Mouse (Mus musculus) forebrain, embryonic 15.5 days (tissue): ENCODE measurements around the gene Crtc3. TPM values are rescaled to one million over a fixed set of nuclear protein-coding genes. Genes with fewer than 3 reads are reported as not detected.

Experiments used
- polyA plus RNA-seq: library from polyadenylated mRNA; unstranded; fragments of >200 nt; fragmentation: Nextera tagmentation; extraction: Ambion mirVana; gene quantifications from 2 replicates; pipeline ENCODE4 v1.2.1, GENCODE M21; 2015

Crtc3 gene
- polyA plus RNA-seq, 1 experiment from 2014 or later = 17.0 TPM

Other genes with a start within 250 kb of the Crtc3 start
- gene Blm, start 153.8 kb downstream of the Crtc3 start, polyA plus RNA-seq = 14.5 and 17.3 TPM in 2 replicates
- gene Iqgap1, start 137.1 kb upstream of the Crtc3 start, polyA plus RNA-seq = 21.7 and 23.3 TPM in 2 replicates
- 4.6 and 5.9 TPM in 2 replicates for gene Zscan2, start 172.0 kb upstream of the Crtc3 start, polyA plus RNA-seq
- 43.2 and 43.9 TPM in 2 replicates for gene Wdr73, start 212.4 kb upstream of the Crtc3 start, polyA plus RNA-seq
- 7.1 TPM in 2 replicates for gene Nmb, start 216.2 kb upstream of the Crtc3 start, polyA plus RNA-seq